Mouse (Mus musculus) urinary bladder, adult 2 months (tissue): Measurements from ENCODE around the gene Coro2b. TPM values are rescaled to one million over a fixed set of nuclear protein-coding genes. Genes with fewer than 3 reads are reported as not detected.
"Not testable (repeated sequence)": the region's sequence is repeated elsewhere in the genome, so short reads cannot be mapped to it uniquely, and the experiment has no call there.

Source experiments
- DNase-seq: peaks from one replicate; pipeline ENCODE4 v3.0.0; 2022; ENCODE audit warnings: low spot score
- polyA plus RNA-seq: library from polyadenylated mRNA; depleted of rRNA; stranded (reverse); fragments of >200 nt; gene quantifications from 2 replicates; pipeline ENCODE4 v1.2.3, GENCODE M21; 2012

The Coro2b gene
- polyA plus RNA-seq, 1 experiment = 4.9 TPM

DNA sequence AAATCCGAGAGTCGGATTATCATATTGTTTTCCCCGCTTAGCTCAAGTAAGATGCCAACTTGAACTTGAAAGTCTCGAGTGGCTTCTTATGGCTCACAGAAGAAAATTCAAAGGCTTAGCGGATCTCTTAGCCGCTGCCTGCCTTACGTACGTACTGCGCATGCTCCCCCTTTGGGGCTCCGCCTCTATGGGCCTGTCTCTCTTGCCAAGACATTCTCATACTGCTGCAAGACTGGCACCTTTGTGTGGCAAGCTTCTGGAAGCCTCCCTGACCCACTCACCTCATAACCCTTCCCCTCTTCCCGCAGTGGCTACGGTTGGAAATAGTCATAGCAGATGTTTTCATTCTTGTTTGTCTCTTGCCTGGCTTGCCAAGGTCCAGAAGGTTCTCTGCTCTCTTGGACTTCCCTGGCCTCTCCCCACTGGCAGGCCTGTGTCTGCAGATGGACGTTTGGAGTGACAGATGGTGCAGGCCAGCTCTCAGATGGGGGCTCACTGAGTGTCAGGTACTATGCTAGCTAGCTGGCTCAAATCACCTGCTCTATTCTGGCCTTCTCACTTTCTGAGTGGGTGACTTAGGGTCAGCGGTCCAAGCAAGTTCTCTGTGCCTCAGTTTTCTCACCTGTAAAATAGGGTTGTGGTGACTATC lies 65.2 kb downstream of the Coro2b start:
- DNase-seq = no peak

DNA sequence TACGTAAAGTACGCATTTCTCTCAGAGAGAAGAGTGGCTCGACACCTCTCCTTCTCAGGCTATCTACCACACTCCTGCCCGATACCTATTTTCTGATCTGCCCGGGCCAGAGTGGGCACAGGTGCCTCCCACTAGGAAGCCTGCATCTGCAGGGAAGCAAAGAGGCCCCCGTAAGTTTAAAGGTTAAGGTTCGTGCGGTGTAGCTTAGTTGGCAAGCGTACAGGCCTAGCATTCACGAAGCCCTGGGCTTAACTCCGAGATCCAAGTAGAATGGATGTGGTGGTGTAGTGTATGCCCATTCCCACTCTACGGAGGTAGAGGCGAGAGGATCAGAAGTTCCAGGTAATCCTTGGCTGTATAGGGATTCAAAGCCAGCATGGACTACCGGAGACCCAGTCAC lies 65.8 kb downstream of the Coro2b start:
- DNase-seq = no peak

DNA sequence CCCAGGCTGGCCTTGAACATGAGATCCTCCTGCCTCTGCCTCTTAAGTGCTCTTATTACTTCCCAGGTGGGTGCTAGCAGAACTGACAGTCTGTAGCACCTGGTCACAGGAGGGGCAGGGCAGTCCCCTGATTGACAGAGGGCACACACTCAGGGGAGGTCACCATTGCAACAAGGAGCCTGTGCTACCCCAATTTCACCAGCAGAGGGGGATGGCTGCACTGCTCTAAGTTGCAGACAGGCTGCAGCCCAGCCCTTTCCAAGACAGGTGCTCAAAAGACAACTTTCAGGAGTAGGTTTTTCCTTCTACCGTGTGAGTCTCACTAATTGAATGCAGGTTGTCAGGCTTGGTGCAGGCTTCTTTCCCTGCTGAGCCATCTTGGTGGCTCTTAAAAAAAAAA lies 66.4 kb downstream of the Coro2b start:
- peak; percentile 53 for DNase-seq

DNA sequence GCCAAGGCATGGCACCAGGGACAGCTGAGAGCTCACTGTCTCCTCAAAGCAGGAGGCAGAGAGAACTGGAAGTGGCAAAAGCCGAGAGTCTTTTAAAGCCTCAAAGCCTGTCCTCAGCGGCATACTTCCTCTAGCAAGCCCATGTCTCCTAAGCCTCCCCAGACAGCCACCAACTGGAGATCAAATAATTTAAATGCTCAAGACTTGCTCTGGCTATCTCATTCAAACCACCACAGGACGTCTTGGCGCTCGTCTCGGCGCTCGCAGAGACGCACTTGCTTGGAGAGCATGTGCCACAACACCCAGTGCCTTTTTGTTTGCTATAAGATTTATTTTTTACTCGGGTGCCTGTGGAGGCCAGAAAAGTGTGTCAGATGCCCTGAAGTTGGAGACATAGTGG lies 67.1 kb downstream of the Coro2b start:
- DNase-seq = no peak

DNA sequence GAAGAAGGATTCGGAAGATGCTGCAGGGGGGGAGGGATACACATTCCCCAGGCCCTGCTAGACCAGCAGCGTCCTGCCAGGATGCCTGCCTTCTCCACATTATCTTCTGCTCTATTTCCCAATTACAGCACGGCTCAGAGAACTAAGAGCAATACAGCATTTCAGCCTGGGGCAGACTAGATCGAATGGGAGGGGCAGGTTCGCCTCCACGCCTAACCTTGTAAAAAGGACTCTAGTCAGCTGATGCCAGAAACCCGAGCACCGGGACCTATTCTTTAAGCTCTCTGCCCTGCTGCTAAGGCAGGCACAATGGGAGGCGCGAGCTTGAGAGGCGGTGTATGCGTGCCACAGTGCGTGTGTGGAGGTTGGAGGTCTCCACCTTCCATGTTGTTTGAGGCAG lies 67.7 kb downstream of the Coro2b start:
- DNase-seq = no peak

DNA sequence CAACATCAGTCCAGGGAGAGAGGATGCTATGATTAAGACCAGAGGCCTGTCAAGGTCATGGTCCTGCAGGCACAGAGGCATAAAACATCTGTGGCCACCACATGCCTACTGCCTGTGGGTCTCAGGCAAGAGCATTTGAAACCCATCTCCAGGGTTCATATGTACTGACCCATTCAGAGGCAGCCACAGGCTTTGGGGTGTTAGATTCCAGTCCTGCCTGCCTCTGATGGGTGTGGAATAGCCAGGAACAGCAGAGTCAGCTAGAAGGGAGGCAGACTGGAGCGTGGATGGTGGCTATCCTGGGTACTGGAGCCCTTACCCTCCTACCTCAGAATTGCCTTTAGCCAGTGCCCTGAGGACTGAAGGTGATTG lies 69.4 kb downstream of the Coro2b start:
- DNase-seq = no peak

DNA sequence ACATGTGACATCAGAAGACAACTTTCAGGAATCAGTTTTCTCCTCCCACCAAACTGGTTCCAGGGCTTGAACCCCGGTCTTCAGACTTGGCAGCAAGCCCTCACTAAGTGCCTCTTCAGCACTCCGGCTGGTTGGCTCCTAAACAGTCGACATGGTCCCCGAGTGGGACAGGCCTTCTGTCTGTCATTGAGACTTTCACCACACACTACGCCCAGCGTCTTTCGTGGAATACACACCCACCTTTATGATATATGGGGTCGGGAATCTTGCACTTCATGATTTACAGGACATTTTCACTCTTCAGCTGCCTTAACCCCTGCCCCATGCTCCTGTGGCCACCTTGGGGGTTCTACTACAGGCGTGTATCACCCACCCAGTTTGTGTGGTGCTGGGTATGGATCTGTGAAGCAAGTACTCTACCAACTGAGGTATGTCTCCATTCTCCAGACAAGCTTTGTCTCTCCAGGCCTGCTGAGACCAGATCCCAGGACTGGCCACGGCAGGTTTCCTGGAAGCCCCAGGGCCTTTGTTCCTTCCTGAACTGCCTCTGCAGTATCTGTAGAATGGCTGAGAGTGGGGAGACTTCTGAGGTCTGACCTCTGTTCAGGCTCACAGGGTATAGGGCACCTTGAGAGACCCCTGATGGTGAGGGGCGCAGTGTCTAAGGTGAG lies 70.0 kb downstream of the Coro2b start:
- DNase-seq = no peak

DNA sequence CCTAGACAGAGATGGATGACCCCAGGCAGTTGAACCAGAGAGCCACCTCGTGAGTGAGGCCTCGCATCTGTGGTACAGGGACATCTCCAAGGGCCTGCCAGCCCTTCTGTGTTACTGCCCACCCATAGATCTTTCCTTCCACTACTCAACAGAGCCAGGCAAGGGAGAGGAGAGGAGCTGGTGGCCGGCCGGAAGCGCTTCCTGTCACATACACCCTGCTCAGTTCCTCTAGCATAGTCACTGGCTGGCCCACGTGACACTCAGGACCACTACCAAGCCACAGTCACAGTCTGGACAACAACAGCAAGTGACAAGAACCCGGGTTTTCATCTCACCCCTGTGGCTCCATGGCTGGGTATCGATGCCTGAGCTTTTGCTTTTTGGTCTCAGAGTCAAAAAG lies 70.8 kb downstream of the Coro2b start:
- no peak for DNase-seq

DNA sequence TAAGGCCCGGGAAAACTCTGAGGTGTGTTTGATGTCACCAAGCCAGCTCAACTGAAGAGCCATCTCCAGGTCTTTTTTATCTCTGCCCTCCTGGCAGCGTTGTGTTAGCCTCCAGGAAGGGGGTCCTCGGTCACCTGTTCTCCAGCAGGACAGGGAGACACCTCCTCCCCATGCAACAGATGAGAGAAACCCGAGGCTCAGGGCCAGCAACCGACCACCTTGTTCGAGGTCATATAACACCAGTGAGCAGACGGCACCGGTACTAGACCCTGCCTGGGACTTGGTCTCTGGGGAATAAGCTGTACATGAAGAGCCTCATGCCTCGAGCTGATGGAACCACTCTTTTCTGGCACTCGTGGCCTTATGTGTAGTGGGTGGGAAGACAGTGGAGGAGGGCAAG lies 72.1 kb downstream of the Coro2b start:
- DNase-seq = no peak

DNA sequence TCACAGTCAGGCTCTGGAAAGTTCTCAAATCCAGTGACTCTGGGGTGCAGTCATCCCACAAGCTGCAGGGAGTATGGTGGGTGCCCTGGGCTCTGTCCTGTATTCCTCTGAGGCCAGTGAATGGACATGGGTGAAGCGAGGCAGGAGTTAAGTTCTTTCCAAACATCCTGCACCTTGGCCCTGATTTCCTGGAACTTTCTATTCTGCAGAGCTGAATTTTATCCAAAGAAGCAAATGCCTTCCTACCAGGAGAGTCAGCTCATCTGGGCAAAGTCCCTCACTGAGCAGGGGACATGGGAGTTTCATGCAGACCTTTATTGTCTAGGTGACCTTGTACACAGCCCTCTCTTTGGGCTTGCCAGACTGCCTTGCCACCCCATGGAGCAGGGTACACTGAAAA lies 75.1 kb downstream of the Coro2b start:
- no peak for DNase-seq

DNA sequence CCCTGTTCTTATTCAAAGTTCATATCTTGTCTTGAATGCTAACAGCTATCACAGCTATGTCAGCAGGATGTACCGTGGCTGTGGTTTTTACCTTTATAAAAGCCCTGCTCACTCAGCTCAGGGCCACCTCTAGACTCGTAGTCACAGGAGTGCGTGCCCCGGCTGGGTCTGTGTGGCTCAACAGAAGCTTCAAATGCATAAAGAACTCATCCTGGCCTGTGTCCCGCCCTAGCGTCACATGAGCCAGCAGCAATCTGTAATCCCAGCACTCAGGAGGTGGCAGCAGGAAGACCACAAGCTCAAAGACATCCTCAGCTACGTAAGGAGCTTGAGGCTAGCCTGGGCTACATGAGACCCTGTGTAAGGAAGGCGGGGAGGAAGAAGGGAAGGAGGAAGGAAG lies 75.7 kb downstream of the Coro2b start:
- no peak for DNase-seq

DNA sequence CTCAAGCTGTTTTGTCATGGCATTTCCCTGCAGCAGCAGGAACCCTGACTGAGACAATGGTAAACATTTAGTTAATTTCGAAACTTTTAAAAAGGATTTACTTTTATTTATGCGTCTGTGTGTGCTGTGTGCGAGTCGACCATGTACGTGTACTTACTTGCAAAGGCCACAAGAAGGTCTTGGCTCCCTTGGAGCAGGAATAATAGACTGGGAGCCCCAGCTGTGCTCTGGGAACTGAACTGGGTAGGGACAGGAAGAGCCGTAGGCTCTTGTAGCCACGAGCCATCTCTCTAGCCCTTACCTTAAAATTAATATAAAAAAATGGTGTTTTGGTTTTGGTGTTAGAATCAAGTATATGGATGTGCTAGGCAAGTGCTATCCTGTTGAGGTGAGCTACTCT lies 76.8 kb downstream of the Coro2b start:
- no peak for DNase-seq

DNA sequence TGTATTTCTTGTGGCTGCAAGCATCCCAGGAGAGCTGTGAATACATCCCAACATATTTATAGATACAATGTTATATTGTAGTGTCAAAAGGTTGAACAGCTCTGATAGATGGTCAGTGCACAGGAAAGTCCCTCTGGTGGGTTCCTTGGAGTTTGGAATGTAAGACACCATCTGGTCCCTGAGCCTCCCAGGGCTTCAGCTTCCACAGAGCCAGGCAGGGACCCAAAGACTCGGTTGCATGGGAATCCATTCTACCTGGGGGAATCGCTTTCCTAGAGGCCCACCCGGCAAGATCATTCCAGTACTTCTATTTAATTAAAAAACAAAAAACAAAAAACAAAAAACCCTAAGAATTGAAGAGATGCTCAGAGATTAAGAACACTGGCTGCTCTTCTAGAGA lies 78.4 kb downstream of the Coro2b start:
- DNase-seq = no peak

DNA sequence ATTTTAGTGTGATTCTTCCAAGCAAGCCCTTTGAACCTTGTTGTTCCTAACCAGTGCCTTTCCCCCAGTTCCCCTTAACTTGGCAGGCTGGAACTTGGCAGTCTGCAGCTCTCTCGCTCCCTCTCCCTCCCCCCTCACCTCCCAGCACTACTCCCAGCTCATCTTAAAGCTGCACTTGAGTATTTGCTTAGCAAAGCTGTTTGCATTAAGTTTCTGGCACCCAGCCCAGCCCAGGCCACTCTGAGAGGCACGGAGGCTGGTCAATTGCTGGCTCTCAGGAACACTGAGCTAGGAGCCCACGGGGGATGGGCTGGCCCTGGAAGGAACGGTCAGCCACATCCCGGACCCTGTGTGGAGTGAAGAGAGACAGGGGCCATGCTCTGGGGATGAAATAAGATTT lies 80.8 kb downstream of the Coro2b start:
- peak; percentile 54 for DNase-seq

DNA sequence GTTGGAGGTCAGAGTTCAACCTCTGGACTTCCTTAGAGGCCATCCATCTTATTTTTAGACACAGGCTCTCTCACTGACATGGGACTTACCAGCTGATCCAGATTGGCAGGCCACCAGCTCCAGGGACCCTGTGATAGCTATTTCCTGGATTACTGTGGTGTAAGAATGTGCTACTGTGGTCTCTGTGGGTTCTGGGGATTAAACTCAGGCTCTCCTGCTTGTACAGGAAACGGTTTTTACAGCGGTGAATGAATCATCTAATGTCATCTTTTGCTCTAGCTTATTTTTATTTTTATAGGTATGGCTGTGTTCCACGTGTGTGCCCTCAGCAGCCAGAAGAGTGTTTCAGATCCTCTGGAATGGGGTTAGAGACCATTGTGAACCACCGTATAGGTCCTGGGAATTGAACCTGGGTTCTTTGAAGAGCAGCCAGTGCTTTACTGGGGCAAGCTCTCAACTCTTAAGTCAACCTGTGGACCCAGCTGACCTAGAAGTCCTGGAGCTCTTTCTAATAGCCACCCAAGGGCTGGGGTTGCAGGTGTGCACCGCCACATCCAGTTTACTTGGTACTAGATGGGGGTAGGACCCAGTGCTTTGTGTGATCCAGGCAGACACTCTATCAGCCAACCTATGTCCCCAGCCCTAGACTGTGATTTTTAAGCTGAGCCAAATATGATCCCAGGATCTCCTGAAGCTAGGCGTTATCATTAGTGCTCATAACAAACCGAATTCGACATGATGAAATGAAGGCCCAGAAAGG lies 81.5 kb downstream of the Coro2b start:
- DNase-seq = peak; percentile 18

DNA sequence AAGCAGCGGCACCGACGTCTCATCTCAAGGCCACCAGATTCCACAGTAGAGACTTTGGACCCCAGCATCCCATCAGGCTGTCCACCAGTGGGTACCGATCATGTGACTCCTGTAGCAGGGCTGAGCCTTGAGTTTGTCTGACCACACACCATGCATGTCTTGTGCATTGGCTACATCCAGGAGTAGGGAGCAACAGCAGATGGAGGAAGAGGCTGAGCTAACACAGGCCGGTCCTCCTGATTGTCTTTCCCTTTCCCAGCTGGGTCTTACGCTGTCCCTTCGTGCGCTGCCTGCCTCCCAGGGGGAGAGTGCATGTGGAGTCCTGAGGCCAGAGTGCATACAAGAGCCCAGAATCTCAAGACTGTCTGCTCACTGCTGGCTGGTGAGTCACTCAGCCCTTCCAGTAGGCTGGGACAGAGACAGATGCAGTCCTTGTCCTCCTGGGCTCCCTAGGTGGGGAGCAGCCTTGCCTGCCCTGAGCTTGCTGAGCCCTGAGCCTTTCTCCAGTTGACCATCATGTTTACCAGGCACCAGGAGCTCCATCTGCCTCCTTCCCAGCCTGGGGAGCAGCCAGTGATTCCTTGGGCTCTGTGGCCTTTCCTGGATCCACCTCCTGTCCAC lies 84.4 kb downstream of the Coro2b start:
- no peak for DNase-seq

DNA sequence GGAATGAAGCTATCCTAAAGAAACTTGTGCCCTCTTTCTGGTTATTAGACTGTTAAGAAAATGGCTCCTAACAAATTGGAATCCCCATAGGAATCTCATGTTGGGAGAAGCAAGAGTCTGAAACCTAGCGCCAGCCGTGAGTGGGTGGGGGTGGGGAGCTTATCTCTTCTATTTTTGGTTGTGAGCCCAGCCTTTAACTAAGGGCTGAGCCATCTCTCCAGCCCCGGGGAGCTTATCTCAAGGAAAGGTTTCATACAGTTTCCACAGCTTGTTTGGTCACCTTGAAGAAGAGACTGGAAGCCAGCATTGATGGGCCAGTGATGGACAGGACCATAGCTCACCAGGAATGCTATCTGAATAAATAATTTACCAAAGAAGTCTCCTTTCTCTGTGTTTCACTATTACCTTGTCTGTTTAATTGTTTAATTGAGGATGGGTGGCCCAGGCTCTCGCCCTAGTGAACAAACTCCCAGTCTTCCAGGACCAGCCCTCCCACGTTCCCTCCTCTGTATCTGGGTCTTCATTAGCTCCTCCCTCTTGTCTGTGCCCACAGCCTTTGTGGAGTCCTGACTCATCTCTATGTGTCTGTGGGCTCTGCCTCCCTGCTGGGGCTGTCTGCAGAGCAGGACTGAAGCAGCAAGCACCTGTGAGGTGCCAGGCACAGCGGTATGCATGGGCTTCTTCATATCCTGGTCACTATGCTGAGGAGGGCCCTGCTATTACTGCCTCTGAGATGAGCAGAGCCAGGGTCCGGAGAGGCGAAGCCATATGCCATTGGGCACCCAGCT lies 85.1 kb downstream of the Coro2b start:
- DNase-seq = no peak

DNA sequence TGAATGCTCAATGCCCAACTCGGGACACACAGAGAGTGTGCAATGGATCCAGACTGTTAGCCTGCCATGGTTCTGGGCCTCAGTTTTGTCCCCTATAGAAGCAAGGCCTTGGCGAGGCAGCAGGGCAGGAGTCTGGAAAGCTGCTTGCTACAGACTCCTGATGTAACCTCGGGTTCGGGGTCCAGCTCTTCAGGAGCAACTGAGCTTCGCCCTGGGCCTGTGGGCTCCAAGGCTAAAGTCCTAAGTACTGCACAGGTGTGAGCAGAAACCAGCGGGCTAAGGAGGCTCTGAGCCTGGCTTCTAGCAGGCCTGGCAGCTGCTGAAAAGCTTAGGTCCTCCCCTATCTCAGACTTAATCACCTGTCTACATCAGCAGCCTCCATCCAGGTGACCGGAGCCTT lies 86.0 kb downstream of the Coro2b start:
- no peak for DNase-seq

DNA sequence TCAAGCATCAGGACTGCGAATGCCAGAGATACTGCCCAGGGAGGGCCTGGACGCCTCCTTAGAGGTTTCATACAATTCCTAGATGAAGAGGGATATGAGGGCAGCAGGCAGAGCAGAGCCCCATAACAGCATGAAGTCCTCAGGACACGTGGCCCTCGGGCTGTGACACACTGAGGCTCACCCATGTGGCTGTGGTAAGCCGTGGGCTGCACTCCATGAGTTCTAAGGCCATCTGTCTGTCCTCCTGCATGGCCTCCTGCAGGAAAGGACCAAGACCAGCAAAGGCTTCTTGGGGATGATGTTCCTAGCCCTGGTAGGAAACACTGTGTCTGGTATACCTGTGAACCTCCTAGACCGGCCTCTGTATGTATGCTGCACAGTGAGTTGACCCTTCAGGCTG lies 86.5 kb downstream of the Coro2b start:
- no peak for DNase-seq

DNA sequence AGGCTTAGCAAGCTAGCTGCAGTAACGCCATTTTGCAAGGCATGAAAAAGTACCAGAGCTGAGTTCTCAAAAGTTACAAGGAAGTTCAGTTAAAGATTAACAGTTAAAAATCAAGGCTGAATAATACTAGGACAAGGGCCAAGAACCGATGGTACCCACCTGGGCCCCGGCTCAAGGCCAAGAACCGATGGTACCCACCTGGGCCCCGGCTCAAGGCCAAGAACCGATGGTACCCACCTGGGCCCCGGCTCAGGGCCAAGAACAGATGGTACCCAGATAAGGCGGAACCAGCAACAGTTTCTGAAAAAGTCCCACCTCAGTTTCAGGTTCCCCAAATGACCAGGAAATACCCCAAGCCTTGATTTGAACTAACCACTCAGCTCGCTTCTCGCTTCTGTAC lies 89.5 kb downstream of the Coro2b start:
- DNase-seq = not testable (repeated sequence)

DNA sequence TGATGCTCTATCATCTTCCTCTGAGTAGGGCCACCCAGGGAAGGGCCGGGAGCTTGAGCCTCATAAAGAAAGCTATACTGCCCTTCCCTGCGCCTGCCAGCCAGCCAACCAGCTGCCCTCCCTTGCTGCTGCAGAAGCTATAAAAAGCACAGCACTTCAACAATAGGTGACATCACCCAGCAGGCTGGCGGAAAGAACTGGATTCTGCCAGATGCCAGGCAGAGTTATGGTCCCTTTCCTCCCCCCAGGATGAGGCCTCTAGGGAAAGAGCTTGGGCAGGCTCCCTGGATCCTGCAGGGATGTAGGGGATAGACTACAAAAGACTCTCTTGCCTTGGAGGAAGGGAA lies 98.1 kb downstream of the Coro2b start:
- no peak for DNase-seq

DNA sequence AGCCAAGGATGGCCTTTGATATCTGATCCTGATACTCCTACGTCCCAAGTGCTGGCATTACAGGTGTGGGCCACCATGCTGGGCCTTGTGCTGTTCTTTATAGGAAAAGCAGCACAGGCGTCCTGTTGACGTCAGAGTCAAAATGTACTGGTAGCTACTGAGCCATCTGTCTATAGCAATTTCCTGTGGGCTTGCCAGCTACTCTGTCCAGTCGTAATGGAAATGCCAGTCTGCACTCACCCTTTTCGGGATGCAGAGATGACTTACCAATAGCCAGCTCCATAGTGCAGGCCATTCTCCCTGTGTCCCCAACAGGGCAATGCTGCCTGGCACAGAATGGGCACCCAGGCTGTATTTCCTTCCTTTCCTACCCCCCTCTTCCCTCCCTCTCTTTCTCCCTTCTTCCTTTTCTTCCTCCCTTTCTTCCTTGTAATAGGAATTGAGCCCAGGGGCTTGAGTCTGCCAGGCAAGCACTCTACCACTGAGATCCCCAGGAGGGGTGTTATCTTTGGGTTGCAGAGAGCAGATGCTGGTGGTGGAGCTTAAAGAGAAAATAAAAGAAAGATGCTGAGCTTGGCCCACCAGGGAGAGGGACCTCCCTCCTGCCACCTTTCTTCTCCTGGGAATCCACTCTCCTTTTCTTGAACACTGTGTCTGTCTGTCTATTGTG lies 98.6 kb downstream of the Coro2b start:
- DNase-seq = no peak
